Mouse (Mus musculus) embryonic facial prominence, embryonic 10.5 days (tissue): Measurements from ENCODE around the gene Zc2hc1c. TPM values are rescaled to one million over a fixed set of nuclear protein-coding genes. Genes with fewer than 3 reads are reported as not detected.

Experiments used
- DNase-seq: peaks from one replicate; pipeline ENCODE4 v3.0.0-alpha.2; 2017; ENCODE audit warnings: low spot score
- H3K27ac ChIP-seq: fragments of 300-500 bp; sonication (generic); replicated peaks from 2 replicates; pipeline ENCODE4 v1.5.1; 2016; ENCODE audit warnings: mild to moderate bottlenecking
- H3K27me3 ChIP-seq: fragments of 300-500 bp; sonication (generic); replicated peaks from 2 replicates; pipeline ENCODE4 v1.6.1; 2016; ENCODE audit warnings: low read depth, mild to moderate bottlenecking; ENCODE audit not compliant: poor library complexity, severe bottlenecking
- H3K36me3 ChIP-seq: fragments of 300-500 bp; sonication (generic); replicated peaks from 2 replicates; pipeline ENCODE4 v1.6.1; 2016; ENCODE audit warnings: mild to moderate bottlenecking, moderate library complexity
- H3K4me1 ChIP-seq: fragments of 300-500 bp; sonication (generic); 2 replicates; pipeline ENCODE4 v1.6.1; 2016
- H3K4me3 ChIP-seq: fragments of 300-500 bp; sonication (generic); 2 replicates; pipeline ENCODE4 v1.5.1; 2016; ENCODE audit warnings: mild to moderate bottlenecking, moderate library complexity
- H3K9me3 ChIP-seq: fragments of 300-500 bp; sonication (generic); 2 replicates; pipeline ENCODE4 v1.6.1; 2016; ENCODE audit warnings: mild to moderate bottlenecking
- WGBS: fragments of 180-500 bp; shearing (Covaris S2); methylation state at CpG from one replicate; pipeline ENCODE4 v1.1.7; 2016; 5-methylcytosine and 5-hydroxymethylcytosine counted together
- polyA plus RNA-seq: library from polyadenylated mRNA; unstranded; fragments of >200 nt; fragmentation: Nextera tagmentation; extraction: Ambion mirVana; gene quantifications from 2 replicates; pipeline ENCODE4 v1.2.1, GENCODE M21; 2016

Gene Zc2hc1c
- polyA plus RNA-seq, 1 experiment from 2014 or later = 0.90 TPM

GRCm38 (mm10) chr12:85289157-85290000 lies 988 bp downstream of the Zc2hc1c start:
- H3K9me3 ChIP-seq = peaks cover 2% of the 10 kb centered on the region; the same call in 1 of the 2 replicates
- 58% methylated on average over 24 of the region's 24 CpGs for WGBS
- H3K36me3 ChIP-seq = no peaks in the 10 kb centered on the region
- peak overlapping the region; percentile 80 for H3K27ac ChIP-seq
- DNase-seq = no peak
- peak overlapping the region; percentile 65 for H3K4me3 ChIP-seq
- peaks cover 24% of the 10 kb centered on the region for H3K27me3 ChIP-seq
- H3K4me1 ChIP-seq = peaks cover 20% of the 10 kb centered on the region

- peaks cover 9% of the 10 kb centered on the region; the same call in 1 of the 2 replicates for H3K9me3 ChIP-seq
- H3K4me3 ChIP-seq = no peak overlapping the region
- H3K36me3 ChIP-seq = no peaks in the 10 kb centered on the region
- WGBS = 80% methylated on average over 10 of the region's 10 CpGs
- H3K27ac ChIP-seq = no peak overlapping the region
- peaks cover 24% of the 10 kb centered on the region for H3K27me3 ChIP-seq
- H3K4me1 ChIP-seq = peaks cover 20% of the 10 kb centered on the region
- no peak for DNase-seq
Observed at GRCm38 (mm10) chr12:85290633-85291032, 2.2 kb downstream of the Zc2hc1c start.

GRCm38 (mm10) chr12:85291541-85291940 lies 3.1 kb downstream of the Zc2hc1c start:
- DNase-seq = no peak
- peaks cover 24% of the 10 kb centered on the region for H3K27me3 ChIP-seq
- no peak overlapping the region for H3K4me3 ChIP-seq

GRCm38 (mm10) chr12:85292288-85292687 lies 3.9 kb downstream of the Zc2hc1c start:
- peaks cover 9% of the 10 kb centered on the region; the same call in 1 of the 2 replicates for H3K9me3 ChIP-seq
- no peak overlapping the region for H3K4me3 ChIP-seq
- no peak overlapping the region for H3K27ac ChIP-seq
- 74% methylated on average over 6 of the region's 6 CpGs for WGBS
- H3K4me1 ChIP-seq = peaks cover 22% of the 10 kb centered on the region
- no peak for DNase-seq
- peaks cover 24% of the 10 kb centered on the region for H3K27me3 ChIP-seq
- H3K36me3 ChIP-seq = no peaks in the 10 kb centered on the region; the same call in 1 of the 2 replicates

More at GRCm38 (mm10) chr12:85291541-85291940, 3.1 kb downstream of the Zc2hc1c start:
- Histone ChIP-seq H3K27ac (no peak overlapping the region), H3K36me3 (no peaks in the 10 kb centered on the region; the same call in 1 of the 2 replicates), H3K4me1 (peaks cover 22% of the 10 kb centered on the region), H3K9me3 (peaks cover 9% of the 10 kb centered on the region; the same call in 1 of the 2 replicates)

GRCm38 (mm10) chr12:85292906-85293305 lies 4.5 kb downstream of the Zc2hc1c start:
- H3K9me3 ChIP-seq = peaks cover 9% of the 10 kb centered on the region; the same call in 1 of the 2 replicates
- H3K27me3 ChIP-seq = peaks cover 24% of the 10 kb centered on the region
- no peak overlapping the region for H3K4me3 ChIP-seq
- H3K27ac ChIP-seq = no peak overlapping the region
- H3K4me1 ChIP-seq = peaks cover 22% of the 10 kb centered on the region
- H3K36me3 ChIP-seq = peaks cover 2% of the 10 kb centered on the region
- DNase-seq = no peak

- no peak for DNase-seq
- H3K27ac ChIP-seq = no peak overlapping the region
- peaks cover 6% of the 10 kb centered on the region for H3K27me3 ChIP-seq
- H3K36me3 ChIP-seq = peaks cover 28% of the 10 kb centered on the region
- H3K4me3 ChIP-seq = no peak overlapping the region
- H3K4me1 ChIP-seq = peaks cover 11% of the 10 kb centered on the region
- peaks cover 9% of the 10 kb centered on the region; the same call in 1 of the 2 replicates for H3K9me3 ChIP-seq
- 88% methylated on average over 2 of the region's 2 CpGs for WGBS
Observed at GRCm38 (mm10) chr12:85295506-85295905, 7.1 kb downstream of the Zc2hc1c start.

GRCm38 (mm10) chr12:85296915-85297314 lies 8.5 kb downstream of the Zc2hc1c start:
- H3K9me3 ChIP-seq = peaks cover 9% of the 10 kb centered on the region; the same call in 1 of the 2 replicates
- H3K36me3 ChIP-seq = peaks cover 42% of the 10 kb centered on the region
- H3K4me3 ChIP-seq = no peak overlapping the region
- DNase-seq = no peak
- peaks cover 11% of the 10 kb centered on the region for H3K4me1 ChIP-seq
- WGBS = 83% methylated on average over 5 of the region's 5 CpGs
- no peaks in the 10 kb centered on the region for H3K27me3 ChIP-seq
- H3K27ac ChIP-seq = no peak overlapping the region

GRCm38 (mm10) chr12:85297345-85297997 lies 9.1 kb downstream of the Zc2hc1c start:
- H3K27me3 ChIP-seq = no peaks in the 10 kb centered on the region
- no peak overlapping the region for H3K27ac ChIP-seq
- DNase-seq = no peak
- peaks cover 11% of the 10 kb centered on the region for H3K4me1 ChIP-seq
- H3K4me3 ChIP-seq = no peak overlapping the region
- 79% methylated on average over 10 of the region's 10 CpGs for WGBS
- peaks cover 48% of the 10 kb centered on the region for H3K36me3 ChIP-seq
- H3K9me3 ChIP-seq = peaks cover 9% of the 10 kb centered on the region; the same call in 1 of the 2 replicates

GRCm38 (mm10) chr12:85298127-85298834 lies 9.9 kb downstream of the Zc2hc1c start:
- peaks cover 56% of the 10 kb centered on the region for H3K36me3 ChIP-seq
- no peak for DNase-seq

GRCm38 (mm10) chr12:85298835-85299180 lies 10.4 kb downstream of the Zc2hc1c start:
- Histone ChIP-seq H3K27me3 (no peaks in the 10 kb centered on the region), H3K36me3 (peaks cover 61% of the 10 kb centered on the region), H3K4me1 (peaks cover 11% of the 10 kb centered on the region), H3K4me3 (no peak overlapping the region), H3K27ac (no peak overlapping the region), H3K9me3 (peaks cover 9% of the 10 kb centered on the region; the same call in 1 of the 2 replicates)
- WGBS = 83% methylated on average over 1 of the region's 1 CpGs
- no peak for DNase-seq

More at GRCm38 (mm10) chr12:85298127-85298834, 9.9 kb downstream of the Zc2hc1c start:
- 82% methylated on average over 11 of the region's 11 CpGs for WGBS
- Histone ChIP-seq H3K4me1 (peaks cover 11% of the 10 kb centered on the region), H3K9me3 (peaks cover 9% of the 10 kb centered on the region; the same call in 1 of the 2 replicates), H3K27ac (no peak overlapping the region), H3K27me3 (no peaks in the 10 kb centered on the region), H3K4me3 (no peak overlapping the region)

- no peak for DNase-seq
- H3K4me1 ChIP-seq = no peaks in the 10 kb centered on the region; the same call in 1 of the 2 replicates
- no peak overlapping the region for H3K4me3 ChIP-seq
- H3K27ac ChIP-seq = no peak overlapping the region
- H3K9me3 ChIP-seq = no peaks in the 10 kb centered on the region
- 92% methylated on average over 2 of the region's 2 CpGs for WGBS
- H3K27me3 ChIP-seq = no peaks in the 10 kb centered on the region
- H3K36me3 ChIP-seq = peaks cover 100% of the 10 kb centered on the region
Observed at GRCm38 (mm10) chr12:85303256-85303655, 14.9 kb downstream of the Zc2hc1c start.

GRCm38 (mm10) chr12:85304725-85305124 lies 16.3 kb downstream of the Zc2hc1c start:
- no peaks in the 10 kb centered on the region for H3K27me3 ChIP-seq
- H3K4me1 ChIP-seq = no peaks in the 10 kb centered on the region; the same call in 1 of the 2 replicates
- no peaks in the 10 kb centered on the region for H3K9me3 ChIP-seq
- no peak overlapping the region for H3K4me3 ChIP-seq
- no peak overlapping the region for H3K27ac ChIP-seq
- peaks cover 100% of the 10 kb centered on the region for H3K36me3 ChIP-seq
- DNase-seq = no peak
- WGBS = 79% methylated on average over 4 of the region's 4 CpGs
